Mouse (Mus musculus): ENCODE measurements around the gene Ccl2.

GRCm38 (mm10) chr11:82016181-82016780 is 19.1 kb upstream of the Ccl2 start:
- TF ChIP-seq CTCF (IDR thresholded peaks at IDR 0.05; ENCODE audit: low read depth, low read length) (no peak), POLR2A (IDR thresholded peaks at IDR 0.05; ENCODE audit: borderline replicate concordance, low read depth, low read length) (no peak)

Data from bone marrow macrophage, adult 2 months (primary cell).